Mouse (Mus musculus) liver, embryonic 11.5 days (tissue): ENCODE data around the gene Espn. TPM values are rescaled to one million over a fixed set of nuclear protein-coding genes. Genes with fewer than 3 reads are reported as not detected.

Experiments used
- ATAC-seq: fragments of 200-750 bp; cut with Nextera tagmentation; replicated peaks from 2 replicates; pipeline ENCODE4 v1.8.0; 2017; ENCODE audit warnings: moderate number of reproducible peaks, mild to moderate bottlenecking, moderate TSS enrichment, moderate library complexity; ENCODE audit not compliant: low FRiP score
- DNase-seq: peaks from one replicate; pipeline ENCODE4 v3.0.0-alpha.2; 2017; ENCODE audit warnings: low spot score
- H3K27ac ChIP-seq: fragments of 300-500 bp; sonication (generic); 2 replicates; pipeline ENCODE4 v1.5.1; 2014; ENCODE audit warnings: mild to moderate bottlenecking, low read depth, low read length, control low read depth
- H3K27me3 ChIP-seq: fragments of 300-500 bp; sonication (generic); replicated peaks from 2 replicates; pipeline ENCODE4 v1.6.1; 2014; ENCODE audit warnings: low read length, mixed read lengths; ENCODE audit not compliant: control insufficient read depth, insufficient read depth
- H3K36me3 ChIP-seq: fragments of 300-500 bp; sonication (generic); 2 replicates; pipeline ENCODE4 v1.6.1; 2014; ENCODE audit warnings: mild to moderate bottlenecking, low read length, moderate library complexity, mixed read lengths; ENCODE audit not compliant: control insufficient read depth, insufficient read depth
- H3K4me1 ChIP-seq: fragments of 300-500 bp; sonication (generic); replicated peaks from 2 replicates; pipeline ENCODE4 v1.6.1; 2014; ENCODE audit warnings: low read length, mixed read lengths; ENCODE audit not compliant: control insufficient read depth, insufficient read depth
- H3K4me2 ChIP-seq: fragments of 300-500 bp; sonication (generic); 2 replicates; pipeline ENCODE4 v1.6.1; 2014; ENCODE audit warnings: mild to moderate bottlenecking, control low read depth, moderate library complexity
- H3K4me3 ChIP-seq: fragments of 300-500 bp; sonication (generic); 2 replicates; pipeline ENCODE4 v1.5.1; 2014; ENCODE audit warnings: low read depth, low read length, control low read depth
- H3K9ac ChIP-seq: fragments of 300-500 bp; sonication (generic); 2 replicates; pipeline ENCODE4 v1.6.1; 2014; ENCODE audit warnings: low read depth, low read length, control low read depth
- H3K9me3 ChIP-seq: fragments of 300-500 bp; sonication (generic); 2 replicates; pipeline ENCODE4 v1.6.1; 2016; ENCODE audit warnings: low read length, inconsistent platforms, mixed read lengths; ENCODE audit not compliant: control insufficient read depth
- WGBS: fragments of 180-500 bp; shearing (Covaris S2); extraction: QIAGEN DNeasy Blood & Tissue Kit; methylation state at CpG from one replicate; pipeline ENCODE4 v1.1.7; 2014; 5-methylcytosine and 5-hydroxymethylcytosine counted together
- polyA plus RNA-seq: library from polyadenylated mRNA; unstranded; fragments of >200 nt; fragmentation: Nextera tagmentation; extraction: Ambion mirVana; gene quantifications from 2 replicates; pipeline ENCODE4 v1.2.1, GENCODE M21; 2014

Gene Espn
- polyA plus RNA-seq, 1 experiment from 2014 or later = 5.3 TPM

DNA sequence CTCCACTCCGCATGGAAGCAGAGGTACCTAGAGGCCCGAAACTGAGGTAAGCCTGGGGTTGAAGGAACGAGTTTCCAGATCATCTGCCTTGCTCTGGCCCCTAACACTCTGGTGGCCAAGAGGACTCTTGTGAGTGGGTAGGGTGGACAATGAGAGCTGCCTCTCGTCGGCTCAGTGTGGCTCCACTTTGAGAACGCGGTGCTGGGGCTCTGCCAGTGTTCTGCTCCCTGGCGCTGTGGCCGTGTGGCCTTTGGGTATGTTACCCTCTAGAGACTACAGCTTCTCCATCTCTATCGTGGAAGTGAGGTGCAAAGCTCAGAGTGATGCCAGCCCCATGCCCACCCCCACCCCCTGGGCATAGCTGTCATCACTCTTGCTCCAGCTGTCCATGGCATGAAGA lies 79.5 kb downstream of the Espn start:
- Histone ChIP-seq H3K36me3 (no peaks in the 10 kb centered on the region), H3K27ac (no peak overlapping the region)
- no peak for ATAC-seq

GRCm38 (mm10) chr4:152072121-152072601 lies 80.0 kb downstream of the Espn start, which contains the start of gene Plekhg5:
Plekhg5 (plus strand) TSS chr4:152072498.
- WGBS = 47% methylated on average over 10 of the region's 10 CpGs

More for the DNA sequence above, 79.5 kb downstream of the Espn start:
- WGBS = 62% methylated on average over 10 of the region's 10 CpGs
- no peak overlapping the region for H3K4me2 ChIP-seq
- H3K9ac ChIP-seq = no peak overlapping the region
- H3K4me1 ChIP-seq = no peaks in the 10 kb centered on the region; the same call in 1 of the 2 replicates
- no peaks in the 10 kb centered on the region for H3K9me3 ChIP-seq
- DNase-seq = no peak
- no peak overlapping the region for H3K4me3 ChIP-seq
- H3K27me3 ChIP-seq = no peaks in the 10 kb centered on the region

GRCm38 (mm10) chr4:152070494-152071396 lies 81.4 kb downstream of the Espn start:
- Histone ChIP-seq H3K9me3 (no peaks in the 10 kb centered on the region), H3K9ac (no peak overlapping the region), H3K4me3 (no peak overlapping the region), H3K4me2 (no peak overlapping the region), H3K4me1 (no peaks in the 10 kb centered on the region; the same call in 1 of the 2 replicates), H3K27ac (no peak overlapping the region), H3K36me3 (no peaks in the 10 kb centered on the region), H3K27me3 (no peaks in the 10 kb centered on the region)
- ATAC-seq (no peak), DNase-seq (no peak)
- 56% methylated on average over 11 of the region's 11 CpGs for WGBS

More at GRCm38 (mm10) chr4:152072121-152072601, 80.0 kb downstream of the Espn start, which contains the start of gene Plekhg5:
- H3K9ac ChIP-seq = no peak within 1 kb of the TSS
- no peak within 1 kb of the TSS for H3K4me3 ChIP-seq
- H3K27ac ChIP-seq = no peak within 1 kb of the TSS
- H3K9me3 ChIP-seq = no peaks in the 10 kb centered on the region
- H3K4me2 ChIP-seq = no peak within 1 kb of the TSS
- DNase-seq (no peak), ATAC-seq (no peak)
- no peaks in the 10 kb centered on the region; the same call in 1 of the 2 replicates for H3K4me1 ChIP-seq
- H3K27me3 ChIP-seq = no peaks in the 10 kb centered on the region
- H3K36me3 ChIP-seq = no peaks in the 10 kb centered on the region

Other genes starting within 250 kb of the Espn start
- gene Dnajc11, start 218.7 kb downstream of the Espn start, polyA plus RNA-seq = 101 and 102 TPM in 2 replicates
- gene Thap3, start 163.4 kb downstream of the Espn start, polyA plus RNA-seq = 14.3 and 14.5 TPM in 2 replicates
- 15.5 and 16.5 TPM in 2 replicates for gene Phf13, start 156.1 kb downstream of the Espn start, polyA plus RNA-seq
- gene Klhl21, start 143.6 kb downstream of the Espn start, polyA plus RNA-seq = 9.1 and 9.4 TPM in 2 replicates
- 17.0 and 17.8 TPM in 2 replicates for gene Zbtb48, start 124.7 kb downstream of the Espn start, polyA plus RNA-seq
- 0.18 and 0.21 TPM in 2 replicates for gene Tas1r1, start 113.8 kb downstream of the Espn start, polyA plus RNA-seq
- 53.3 and 59.4 TPM in 2 replicates for gene Nol9, start 113.0 kb downstream of the Espn start, polyA plus RNA-seq
- 8.4 and 8.9 TPM in 2 replicates for gene Plekhg5, start 79.9 kb downstream of the Espn start, polyA plus RNA-seq
- gene Tnfrsf25, start 36.4 kb downstream of the Espn start, polyA plus RNA-seq = 0.90 and 1.3 TPM in 2 replicates
- gene Hes2, start 6.5 kb upstream of the Espn start, polyA plus RNA-seq = not detected in 2 replicates
- gene Acot7, start 25.8 kb upstream of the Espn start, polyA plus RNA-seq = 50.0 and 51.1 TPM in 2 replicates
- 1.9 and 2.2 TPM in 2 replicates for gene Gpr153, start 121.9 kb upstream of the Espn start, polyA plus RNA-seq
- gene Hes3, start 139.3 kb upstream of the Espn start, polyA plus RNA-seq = not detected in 2 replicates
- gene Icmt, start 144.9 kb upstream of the Espn start, polyA plus RNA-seq = 20.6 and 21.1 TPM in 2 replicates
- gene Rnf207, start 166.6 kb upstream of the Espn start, polyA plus RNA-seq = 0.53 and 0.97 TPM in 2 replicates
- gene Rpl22, start 173.4 kb upstream of the Espn start, polyA plus RNA-seq = 546 and 596 TPM in 2 replicates
- 0.32 and 0.42 TPM in 2 replicates for gene Chd5, start 186.3 kb upstream of the Espn start, polyA plus RNA-seq